Mouse (Mus musculus) ovary, postnatal 36 days (tissue): ENCODE measurements around the gene Capn12.
A peak's percentile ranks its signal among the peaks of the same experiment; 100 is the strongest.
"Not testable (repeated sequence)": the region's sequence is repeated elsewhere in the genome, so short reads cannot be mapped to it uniquely, and the experiment has no call there.

Source experiments
- DNase-seq: peaks from one replicate; pipeline ENCODE4 v3.0.0; 2022; ENCODE audit warnings: low spot score, mixed read lengths

The Capn12 gene

DNA sequence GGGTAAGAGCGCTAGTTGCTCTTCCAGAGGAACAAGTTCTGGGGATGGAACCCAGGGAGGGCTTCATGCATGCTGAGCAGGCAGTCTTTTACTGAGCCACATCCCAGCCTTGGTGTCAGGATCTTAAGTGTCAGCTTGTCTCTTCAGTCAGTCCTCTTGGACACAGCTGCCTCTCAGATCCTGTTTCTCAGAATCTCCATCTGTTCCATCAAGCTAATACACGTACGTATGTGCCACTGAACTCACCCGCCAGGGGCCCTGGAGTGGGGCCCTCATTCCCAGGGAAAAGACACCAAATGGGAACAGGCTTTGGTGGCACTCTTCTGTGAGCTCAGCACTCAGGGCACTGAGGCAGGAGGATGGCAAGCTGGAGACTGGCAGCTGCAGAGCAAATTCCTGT lies 3.4 kb upstream of the Capn12 start:
- no peak for DNase-seq

GRCm38 (mm10) chr7:28879606-28880005 lies 1.6 kb upstream of the Capn12 start:
- no peak for DNase-seq

DNA sequence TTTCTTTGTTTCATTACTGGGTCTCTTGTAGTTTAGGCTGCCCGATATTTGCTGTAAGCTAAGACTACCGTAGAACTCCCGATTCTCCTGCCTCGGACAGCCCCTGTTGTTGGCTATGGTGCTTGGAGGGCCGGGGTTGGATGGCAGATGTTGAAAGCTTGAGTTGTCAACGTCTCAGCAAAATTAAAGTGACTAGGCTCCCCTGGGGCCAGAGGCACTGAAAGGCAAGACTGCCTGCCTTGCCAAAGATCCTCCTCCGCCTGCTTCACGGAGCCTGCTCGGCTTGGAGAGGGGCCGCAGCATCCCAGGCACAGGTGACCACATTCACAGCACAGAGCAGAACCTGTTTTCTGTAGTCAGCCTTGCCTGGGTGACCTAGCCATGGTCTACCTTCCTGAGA lies 668 bp upstream of the Capn12 start:
- no peak for DNase-seq

DNA sequence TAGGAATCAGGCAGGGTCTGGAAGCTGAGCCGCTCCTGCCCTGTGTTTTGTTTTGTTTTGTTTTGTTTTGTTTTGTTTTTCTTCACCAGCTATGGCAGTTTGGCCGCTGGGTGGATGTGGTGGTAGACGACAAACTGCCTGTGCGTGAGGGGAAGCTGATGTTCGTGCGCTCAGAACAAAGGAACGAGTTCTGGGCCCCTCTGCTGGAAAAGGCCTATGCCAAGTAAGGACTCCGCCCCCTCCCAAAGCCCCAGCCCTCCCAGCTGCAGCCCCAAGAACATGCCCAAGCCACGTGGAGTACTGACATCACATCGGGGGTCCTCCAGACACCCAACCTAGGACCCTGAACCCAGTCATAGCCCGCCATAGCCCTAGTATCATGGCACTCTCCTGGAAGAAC lies 1.8 kb downstream of the Capn12 start:
- DNase-seq: no peak

DNA sequence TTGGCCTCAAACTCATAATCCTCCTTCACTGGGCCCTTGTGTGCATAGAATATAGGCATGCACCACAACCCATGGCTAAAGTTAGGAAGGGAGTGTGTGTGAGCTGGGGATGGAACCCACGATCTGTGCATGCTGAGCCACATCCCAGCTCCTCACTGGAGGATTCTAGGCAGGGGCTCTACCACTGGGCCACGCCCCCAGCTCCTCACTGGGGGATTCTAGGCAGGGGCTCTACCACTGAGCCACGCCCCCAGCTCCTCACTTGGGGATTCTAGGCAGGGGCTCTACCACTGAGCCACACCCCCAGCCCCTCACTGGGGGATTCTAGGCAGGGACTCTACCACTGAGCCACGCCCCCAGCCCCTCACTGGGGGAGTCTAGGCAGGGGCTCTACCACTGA lies 2.5 kb downstream of the Capn12 start:
- not testable (repeated sequence) for DNase-seq

DNA sequence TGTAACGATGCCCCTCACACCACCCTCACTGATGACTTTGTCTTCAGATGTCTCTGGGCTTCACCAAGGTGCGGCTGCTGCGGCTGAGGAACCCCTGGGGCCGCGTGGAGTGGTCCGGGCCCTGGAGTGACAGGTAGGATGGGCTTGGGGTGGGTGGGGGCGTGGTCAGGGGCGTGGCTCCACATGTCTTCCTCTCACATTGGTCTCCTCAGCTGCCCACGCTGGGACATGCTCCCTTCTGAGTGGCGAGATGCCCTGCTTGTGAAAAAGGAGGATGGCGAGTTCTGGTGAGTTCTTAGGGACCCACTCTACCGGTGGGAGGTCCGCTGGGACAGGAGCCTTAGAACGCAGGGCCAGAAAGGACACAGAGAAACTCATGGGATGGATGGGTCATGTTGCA lies 5.3 kb downstream of the Capn12 start:
- no peak for DNase-seq

- DNase-seq: no peak
Observed at GRCm38 (mm10) chr7:28888701-28889161, 7.5 kb downstream of the Capn12 start.

DNA sequence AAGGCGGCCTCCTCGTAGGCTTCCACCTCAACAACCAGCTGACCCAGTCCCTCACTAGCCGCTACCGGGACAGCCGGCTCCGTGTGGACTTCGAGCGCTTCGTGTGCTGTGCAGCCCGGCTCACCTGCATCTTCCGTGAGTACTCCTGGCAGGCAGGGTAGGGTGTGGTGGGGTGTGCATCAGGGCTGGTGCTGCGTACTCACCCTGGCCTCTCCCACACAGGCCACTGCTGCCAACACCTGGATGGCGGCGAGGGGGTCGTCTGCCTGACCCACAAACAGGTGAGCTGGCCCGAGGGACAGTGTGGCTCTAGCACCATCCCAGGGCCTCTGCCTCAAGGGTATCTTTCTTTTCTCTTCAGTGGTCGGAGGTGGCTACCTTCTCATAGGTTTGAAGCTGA lies 11.4 kb downstream of the Capn12 start:
- no peak for DNase-seq

- peak; percentile 63 for DNase-seq
Observed at GRCm38 (mm10) chr7:28893643-28894265, 12.5 kb downstream of the Capn12 start.

DNA sequence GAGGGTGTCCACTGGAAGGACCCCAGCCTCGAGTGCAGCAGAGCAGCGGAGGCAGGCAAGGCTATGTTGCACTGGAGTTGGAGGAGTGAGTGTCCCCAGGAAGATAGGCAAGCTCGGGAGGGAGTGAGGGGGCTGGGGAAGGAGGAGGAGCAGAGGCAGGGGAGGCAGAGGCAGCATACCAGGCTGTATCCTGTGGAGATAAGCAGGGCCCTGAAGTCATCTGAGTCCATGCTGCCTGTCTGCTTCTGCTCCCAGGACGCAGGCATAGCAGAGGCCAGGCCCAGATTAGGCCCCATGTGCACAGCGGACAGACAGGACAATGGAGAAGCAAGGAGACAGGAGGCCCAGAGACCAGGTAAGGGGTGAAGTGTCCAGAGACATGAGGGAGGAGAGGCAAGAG lies 13.7 kb downstream of the Capn12 start:
- peak; percentile 52 for DNase-seq

DNA sequence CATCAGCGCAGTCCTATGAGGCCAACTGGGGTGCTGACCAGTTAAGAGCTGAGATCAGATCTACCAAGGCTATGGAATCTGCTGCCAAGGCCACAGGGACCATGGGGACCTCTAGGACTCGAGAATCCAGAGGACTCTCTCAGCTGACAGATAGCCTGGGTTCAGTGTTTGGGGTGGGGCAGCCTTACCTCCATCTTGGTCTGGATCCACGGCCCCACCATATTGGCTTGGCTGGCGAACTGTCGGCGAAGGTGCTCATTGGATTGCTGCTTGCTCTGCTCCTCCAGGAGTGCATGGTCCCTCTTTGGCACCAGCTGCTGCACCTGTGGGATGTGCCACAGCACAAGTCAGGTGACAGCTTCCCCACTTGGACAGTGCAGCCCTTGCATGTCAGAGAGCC lies 16.4 kb downstream of the Capn12 start:
- no peak for DNase-seq

DNA sequence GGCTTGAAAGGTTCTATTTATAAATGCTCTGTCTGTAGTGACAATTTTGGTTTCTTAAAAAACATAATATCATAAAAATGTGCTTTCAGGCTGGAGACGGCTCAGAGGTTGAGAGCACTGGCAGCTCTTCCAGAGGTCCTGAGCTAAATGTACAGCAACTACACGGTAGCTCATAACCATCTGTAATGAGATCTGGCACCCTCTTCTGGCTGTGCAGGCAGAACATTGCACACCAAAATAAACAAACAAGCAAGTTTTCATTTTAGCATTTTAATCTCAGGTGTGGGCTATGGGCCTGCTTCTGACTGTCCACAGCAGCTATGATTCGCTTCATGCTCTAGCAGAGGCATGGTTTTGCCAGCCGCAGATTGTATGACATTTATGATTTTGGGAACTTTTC lies 18.8 kb downstream of the Capn12 start:
- no peak for DNase-seq

- DNase-seq: no peak
Observed at GRCm38 (mm10) chr7:28901311-28902125, 20.3 kb downstream of the Capn12 start.

GRCm38 (mm10) chr7:28902180-28902579 lies 21.0 kb downstream of the Capn12 start:
- no peak for DNase-seq

GRCm38 (mm10) chr7:28902809-28903208 lies 21.6 kb downstream of the Capn12 start:
- no peak for DNase-seq

- DNase-seq: no peak
Observed at GRCm38 (mm10) chr7:28903778-28904177, 22.6 kb downstream of the Capn12 start.

- no peak for DNase-seq
Observed at GRCm38 (mm10) chr7:28907195-28907594, 26.0 kb downstream of the Capn12 start.

GRCm38 (mm10) chr7:28911632-28912031 lies 30.4 kb downstream of the Capn12 start:
- DNase-seq: no peak

DNA sequence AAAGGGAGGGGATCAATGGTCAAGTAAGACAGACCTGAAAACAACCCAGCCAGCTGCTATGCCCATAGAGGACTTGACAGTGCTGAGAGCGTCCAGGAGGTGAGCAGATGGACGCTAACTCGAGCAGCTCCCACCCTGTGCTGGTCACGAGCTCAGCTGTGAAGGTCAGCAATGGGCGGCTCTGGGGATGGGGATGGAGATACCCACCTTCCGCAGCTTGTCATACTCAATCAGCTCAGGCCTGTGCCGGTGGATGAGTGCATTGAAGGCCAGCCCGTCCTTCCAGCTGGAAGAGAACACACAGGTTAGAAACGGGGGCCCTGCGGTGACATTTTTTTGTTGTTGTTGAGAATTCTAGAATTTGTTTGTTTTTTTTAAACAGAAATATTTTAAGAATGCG lies 31.9 kb downstream of the Capn12 start:
- DNase-seq: no peak

- DNase-seq: no peak
Observed at GRCm38 (mm10) chr7:28916491-28916890, 35.3 kb downstream of the Capn12 start.

GRCm38 (mm10) chr7:28917503-28918426 lies 36.5 kb downstream of the Capn12 start:
- peak; percentile 82 for DNase-seq

DNA sequence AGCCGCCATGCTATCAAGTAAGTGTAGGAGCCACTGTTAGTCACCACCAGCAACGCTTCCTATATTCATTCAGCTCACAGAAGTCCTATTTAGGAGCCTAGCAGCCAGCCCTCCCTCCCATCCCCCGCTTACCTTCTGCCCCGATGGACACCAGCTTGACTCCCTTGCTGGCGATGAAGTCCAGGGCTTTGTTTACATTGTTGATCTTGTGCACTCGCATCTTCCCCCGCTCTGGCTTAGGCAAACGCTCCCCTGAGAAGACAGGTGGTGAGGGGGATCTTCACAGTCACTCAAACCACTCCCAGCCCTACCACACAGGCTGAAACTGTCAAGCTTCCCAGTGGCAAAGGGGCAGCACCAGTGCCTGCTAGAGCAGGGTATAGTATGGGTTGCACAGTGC lies 37.3 kb downstream of the Capn12 start:
- DNase-seq: no peak

DNA sequence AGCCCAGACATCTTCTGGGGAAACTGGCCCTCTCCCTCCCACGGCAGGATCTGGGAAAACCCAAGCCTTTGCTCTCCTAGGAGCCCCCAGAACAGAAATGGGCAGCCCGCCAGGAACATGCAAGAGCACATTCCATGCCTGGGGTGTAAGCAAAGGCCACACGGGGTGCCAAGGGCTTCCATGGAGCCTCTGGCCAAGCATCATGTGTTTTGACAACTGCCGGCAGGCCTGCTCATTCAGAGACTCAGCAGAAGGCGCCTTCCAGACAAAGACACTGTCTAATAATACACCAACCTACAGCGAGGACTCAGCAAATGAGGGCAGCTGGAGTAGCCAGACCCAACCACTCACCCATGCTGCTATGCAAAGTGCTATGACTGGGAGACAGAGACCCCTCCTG lies 38.6 kb downstream of the Capn12 start:
- peak; percentile 83 for DNase-seq
